Mouse (Mus musculus): Measurements from ENCODE around the gene Bcl2l1. TPM values are rescaled to one million over a fixed set of nuclear protein-coding genes. Genes with fewer than 3 reads are reported as not detected.

Gene Bcl2l1
- polyA plus RNA-seq, 1 experiment from 2014 or later, result 74.3 TPM

DNA sequence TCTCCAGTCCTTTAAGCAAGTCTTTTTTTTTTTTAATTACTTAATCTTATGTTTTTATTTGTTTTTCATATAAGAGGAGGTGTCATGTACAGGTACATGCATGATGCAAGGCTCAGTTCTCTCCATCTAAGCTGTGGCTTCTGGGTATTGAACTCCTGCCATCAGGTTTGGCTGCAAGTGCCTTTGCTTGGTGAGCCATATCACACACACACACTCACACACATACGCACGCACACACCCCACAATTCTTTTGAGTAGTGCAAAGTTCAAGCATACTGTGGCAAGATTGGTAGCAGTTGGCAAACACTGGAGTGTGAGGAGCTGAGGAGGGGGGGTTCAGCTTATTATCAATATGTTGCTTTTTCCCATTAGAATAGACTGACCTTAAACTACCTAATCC, 98.3 kb downstream of the Bcl2l1 start:
- no peak overlapping the region for H3K4me3 ChIP-seq (ENCODE audit: low read length)
- no peak overlapping the region for H3K4me2 ChIP-seq (ENCODE audit: low read depth, low read length)
- no peaks in the 10 kb centered on the region for H3K27me3 ChIP-seq (ENCODE audit: control insufficient read depth, insufficient read depth, low read length)
- no peak overlapping the region for H3K27ac ChIP-seq (ENCODE audit: low read length)
- WGBS, result 88% methylated on average over 2 of the region's 2 CpGs
- no peak overlapping the region for H3K9ac ChIP-seq (ENCODE audit: low read length)
- no peaks in the 10 kb centered on the region for H3K9me3 ChIP-seq (replicated peaks; ENCODE audit: control insufficient read depth, low read length)
- peaks cover 31% of the 10 kb centered on the region for H3K4me1 ChIP-seq (ENCODE audit: control insufficient read depth, insufficient read depth, low read length)
- no peaks in the 10 kb centered on the region for H3K36me3 ChIP-seq (ENCODE audit: control insufficient read depth, insufficient read depth)
- no peak for ATAC-seq (replicated peaks; ENCODE audit: extremely low read depth, insufficient read depth, low FRiP score)

Small RNAs within 50 kb of the gene (microRNA-seq; reads per million reads assigned to microRNA genes)
- gene Gm23802, result not detected
- gene Mir5622, result 1.2 reads per million

Other genes starting within 250 kb of the Bcl2l1 start
- not detected in 2 replicates for gene Defb45, start 232.3 kb downstream of the Bcl2l1 start, polyA plus RNA-seq (2015; fragmentation: Nextera tagmentation; extraction: Ambion mirVana)
- gene Defb36, start 227.4 kb downstream of the Bcl2l1 start, polyA plus RNA-seq (2015; fragmentation: Nextera tagmentation; extraction: Ambion mirVana), result not detected in 2 replicates
- 0.88 TPM in 1 of 2 replicates, not detected in the other for gene Defb25, start 208.7 kb downstream of the Bcl2l1 start, polyA plus RNA-seq (2015; fragmentation: Nextera tagmentation; extraction: Ambion mirVana)
- gene Rem1, start 204.8 kb downstream of the Bcl2l1 start, polyA plus RNA-seq (2015; fragmentation: Nextera tagmentation; extraction: Ambion mirVana), result 12.8 and 14.8 TPM in 2 replicates
- gene H13, start 162.3 kb downstream of the Bcl2l1 start, polyA plus RNA-seq (2015; fragmentation: Nextera tagmentation; extraction: Ambion mirVana), result 76.4 and 81.7 TPM in 2 replicates
- 18.9 and 19.2 TPM in 2 replicates for gene Mcts2, start 144.7 kb downstream of the Bcl2l1 start, polyA plus RNA-seq (2015; fragmentation: Nextera tagmentation; extraction: Ambion mirVana)
- 56.3 and 64.5 TPM in 2 replicates for gene Id1, start 95.5 kb downstream of the Bcl2l1 start, polyA plus RNA-seq (2015; fragmentation: Nextera tagmentation; extraction: Ambion mirVana)
- gene Cox4i2, start 77.6 kb downstream of the Bcl2l1 start, polyA plus RNA-seq (2015; fragmentation: Nextera tagmentation; extraction: Ambion mirVana), result 26.7 and 30.9 TPM in 2 replicates
- 45.4 and 55.1 TPM in 2 replicates for gene Tpx2, start 16.2 kb upstream of the Bcl2l1 start, polyA plus RNA-seq (2015; fragmentation: Nextera tagmentation; extraction: Ambion mirVana)
- gene Mylk2, start 79.6 kb upstream of the Bcl2l1 start, polyA plus RNA-seq (2015; fragmentation: Nextera tagmentation; extraction: Ambion mirVana), result 0.10 and 0.32 TPM in 2 replicates
- gene Foxs1, start 101.5 kb upstream of the Bcl2l1 start, polyA plus RNA-seq (2015; fragmentation: Nextera tagmentation; extraction: Ambion mirVana), result 6.1 and 6.6 TPM in 2 replicates
- 0.10 and 0.33 TPM in 2 replicates for gene Dusp15, start 120.0 kb upstream of the Bcl2l1 start, polyA plus RNA-seq (2015; fragmentation: Nextera tagmentation; extraction: Ambion mirVana)
- 0.95 and 1.1 TPM in 2 replicates for gene Ttll9, start 130.8 kb upstream of the Bcl2l1 start, polyA plus RNA-seq (2015; fragmentation: Nextera tagmentation; extraction: Ambion mirVana)
- 132 and 146 TPM in 2 replicates for gene Pdrg1, start 183.7 kb upstream of the Bcl2l1 start, polyA plus RNA-seq (2015; fragmentation: Nextera tagmentation; extraction: Ambion mirVana)
- gene Xkr7, start 200.1 kb upstream of the Bcl2l1 start, polyA plus RNA-seq (2015; fragmentation: Nextera tagmentation; extraction: Ambion mirVana), result not detected in 2 replicates
- gene Ccm2l, start 234.2 kb upstream of the Bcl2l1 start, polyA plus RNA-seq (2015; fragmentation: Nextera tagmentation; extraction: Ambion mirVana), result 3.0 and 4.8 TPM in 2 replicates